Mouse (Mus musculus) layer of hippocampus, adult 9-11 months (tissue): ENCODE results near the gene Olfr1477.
"Not testable (repeated sequence)": the region's sequence is repeated elsewhere in the genome, so short reads cannot be mapped to it uniquely, and the experiment has no call there.

Source experiments
- DNase-seq: peaks from one replicate; pipeline ENCODE4 v3.0.0; 2022

Olfr1477 gene

DNA sequence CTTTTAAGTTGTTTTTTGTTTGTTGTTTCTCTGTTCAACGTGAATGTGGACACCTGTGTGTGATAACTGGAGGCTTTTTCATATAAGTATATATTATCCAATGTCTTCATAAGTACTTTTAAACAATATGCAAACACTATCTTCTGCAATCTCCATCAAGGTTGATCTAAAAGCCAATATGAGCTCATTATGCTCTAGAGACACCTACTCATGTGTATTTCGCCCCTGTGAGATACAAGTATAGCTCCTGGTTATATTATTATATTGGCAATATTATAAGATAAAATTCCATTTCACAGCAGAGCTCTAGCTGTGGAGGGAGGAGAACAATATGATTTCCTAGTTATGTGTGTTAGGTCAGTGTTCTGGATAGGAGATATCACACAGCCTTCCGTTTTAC lies at the start of gene Olfr1477:
Gene Olfr1477, plus strand, starts transcription at position 301 of the 400 bp plus-strand sequence.
- no peak for DNase-seq

DNA sequence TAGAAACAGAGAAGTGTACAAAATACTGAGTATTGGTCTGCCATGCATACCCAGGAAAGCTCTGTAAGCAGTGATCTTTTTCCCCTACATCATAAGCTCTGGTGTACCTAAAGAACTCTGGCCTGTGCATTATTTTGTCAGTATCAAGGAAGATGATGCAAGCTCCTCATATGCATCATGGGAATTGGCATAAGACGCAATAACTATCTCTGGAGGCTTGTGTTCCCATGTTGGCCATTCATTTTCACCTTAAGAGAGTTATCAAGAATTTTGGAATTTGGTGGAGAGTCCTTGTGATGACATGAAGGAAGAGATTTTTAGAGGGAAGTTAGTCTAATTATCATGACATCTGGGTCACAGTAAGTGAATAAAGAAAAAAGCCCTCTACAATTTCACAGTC lies 44.4 kb upstream of the Olfr1477 start, which contains the start of gene Olfr1472:
Gene Olfr1472, minus strand, starts transcription at position 101 of the 400 bp plus-strand sequence.
- no peak for DNase-seq

DNA sequence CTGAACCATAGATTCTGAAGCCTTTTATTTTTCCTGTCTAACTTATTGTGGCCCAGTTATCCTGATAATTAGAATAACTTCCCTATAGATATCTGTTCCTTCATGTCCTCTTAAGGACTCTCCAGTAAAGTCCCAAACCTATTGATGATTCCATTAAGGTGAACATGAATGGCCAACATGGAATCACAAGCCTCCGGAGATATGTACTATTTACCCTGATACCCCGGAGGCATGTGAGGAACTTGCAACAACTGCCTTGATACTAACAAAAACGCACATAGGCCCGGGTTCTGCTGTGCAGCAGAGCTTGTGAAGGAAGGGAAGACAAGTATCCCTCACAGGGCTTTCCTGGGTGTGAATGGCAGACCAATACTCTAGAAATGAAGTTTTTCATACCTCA lies 31.1 kb upstream of the Olfr1477 start, which contains the start of gene Olfr1474:
Gene Olfr1474, plus strand, starts transcription at position 301 of the 400 bp plus-strand sequence.
- DNase-seq, result not testable (repeated sequence)

DNA sequence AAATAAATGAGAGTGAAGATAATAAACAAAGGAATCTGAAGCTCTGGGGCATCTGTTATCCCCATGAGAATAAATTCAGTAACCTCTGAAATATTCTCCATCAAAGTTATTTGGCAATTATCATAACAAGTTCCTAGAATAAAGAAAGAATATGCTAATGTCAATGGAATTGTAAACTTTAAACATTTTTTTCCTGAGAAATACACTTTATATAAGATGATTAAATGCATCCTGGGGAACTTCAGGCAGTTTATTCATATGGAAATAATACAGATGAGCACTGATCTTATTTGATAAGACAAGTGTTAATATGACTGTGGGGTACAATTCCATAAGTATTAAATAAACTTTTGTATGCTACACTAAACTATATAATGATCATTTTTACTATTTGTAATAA lies 20.2 kb upstream of the Olfr1477 start, which contains the start of gene Olfr1475:
Gene Olfr1475, minus strand, starts transcription at position 101 of the 400 bp plus-strand sequence.
- no peak for DNase-seq

DNA sequence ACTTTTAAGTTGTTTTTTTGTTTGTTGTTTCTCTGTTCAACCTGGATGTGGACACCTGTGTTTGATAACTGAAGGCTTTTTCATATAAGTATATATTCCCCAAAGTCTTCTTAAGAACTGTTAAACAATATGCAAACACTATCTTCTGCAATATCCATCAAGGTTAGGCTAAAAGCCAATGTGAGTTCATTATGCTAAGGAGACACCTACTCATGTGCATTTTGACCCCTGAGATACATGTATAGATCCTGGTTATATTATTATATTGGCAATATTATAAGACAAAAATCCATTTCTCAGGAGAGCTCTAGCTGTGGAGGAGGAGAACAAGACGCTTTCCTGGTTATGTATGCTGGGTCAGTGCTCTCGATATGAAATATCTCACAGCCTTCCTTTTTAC lies 27.3 kb downstream of the Olfr1477 start, which contains the start of gene Olfr1480:
Gene Olfr1480, plus strand, starts transcription at position 301 of the 400 bp plus-strand sequence.
- DNase-seq, result no peak
